Mouse (Mus musculus) bone marrow macrophage, adult 2 months (primary cell): Measurements from ENCODE around the gene Lin7c. TPM values are rescaled to one million over a fixed set of nuclear protein-coding genes. Genes with fewer than 3 reads are reported as not detected.

Experiments
- H3K27ac ChIP-seq: 2 replicates; pipeline ENCODE4 v1.5.1; 2012; ENCODE audit warnings: low read depth, low read length; ENCODE audit not compliant: insufficient read depth
- H3K4me1 ChIP-seq: 2 replicates; pipeline ENCODE4 v1.6.1; 2012; ENCODE audit warnings: low read length; ENCODE audit not compliant: control insufficient read depth, insufficient read depth
- H3K4me3 ChIP-seq: 2 replicates; pipeline ENCODE4 v1.5.1; 2012; ENCODE audit warnings: mild to moderate bottlenecking, low read length, moderate library complexity; ENCODE audit not compliant: insufficient read depth
- CTCF ChIP-seq: IDR thresholded peaks from 2 replicates; pipeline ENCODE4 v1.5.1; 2012; ENCODE audit warnings: low read depth, mild to moderate bottlenecking, low read length, moderate library complexity
- POLR2A ChIP-seq: IDR thresholded peaks from 2 replicates; pipeline ENCODE4 v1.6.1; 2012; ENCODE audit warnings: mild to moderate bottlenecking, low read depth, low read length, borderline replicate concordance
- polyA plus RNA-seq: library from polyadenylated mRNA; stranded (reverse); fragments of >200 nt; gene quantifications from 2 replicates; pipeline ENCODE4 v1.2.4, GENCODE M21; 2012; ENCODE audit not compliant: missing spikeins, insufficient read depth, insufficient read length

Gene Lin7c
- polyA plus RNA-seq, 1 experiment = 57.9 TPM

DNA sequence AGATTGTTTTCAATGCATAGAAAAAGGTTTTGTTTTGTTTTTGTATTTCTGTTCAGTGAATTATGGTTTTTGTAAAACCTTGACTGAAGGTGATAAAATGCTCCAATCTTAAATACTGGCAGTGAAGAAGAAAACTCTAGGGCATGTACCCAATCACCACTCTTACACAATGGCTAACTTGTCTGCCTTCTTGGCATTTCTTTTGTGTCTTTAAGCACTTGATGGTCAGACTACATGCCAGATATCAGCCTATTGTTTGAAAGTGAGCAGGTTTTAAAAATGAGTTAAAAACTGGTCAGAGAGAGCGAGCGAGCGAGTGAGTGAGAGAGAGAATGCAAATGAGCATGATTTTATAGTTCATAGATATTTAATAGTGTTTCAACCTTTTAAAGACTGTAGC, 33.3 kb downstream of the Lin7c start:
- H3K27ac ChIP-seq = no peak overlapping the region
- TF ChIP-seq CTCF (no peak), POLR2A (no peak)
- H3K4me3 ChIP-seq = no peak overlapping the region

DNA sequence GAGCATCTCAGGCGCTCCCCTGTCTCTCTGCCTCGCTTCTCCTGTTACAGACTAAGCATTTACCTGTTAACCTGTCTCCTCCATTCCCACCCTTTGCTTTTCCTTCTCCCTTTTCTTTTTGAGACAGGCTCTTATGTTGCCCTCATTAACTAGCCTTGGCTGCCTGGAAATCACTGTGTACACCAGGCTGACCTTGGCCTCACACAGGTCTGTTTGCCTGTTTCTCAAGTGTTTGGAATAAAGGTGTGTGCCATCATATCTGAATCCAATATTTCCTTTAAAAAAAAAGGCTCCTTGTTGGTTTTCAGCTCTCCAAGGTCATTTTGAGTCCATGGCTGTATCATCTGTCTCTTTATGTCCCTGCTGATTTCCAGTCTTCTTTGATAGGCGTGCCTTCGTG, 36.3 kb downstream of the Lin7c start:
- no peak overlapping the region for H3K27ac ChIP-seq
- TF ChIP-seq CTCF = no peak
- no peak for TF ChIP-seq POLR2A
- H3K4me3 ChIP-seq = no peak overlapping the region
- no peaks in the 10 kb centered on the region for H3K4me1 ChIP-seq

More for the DNA sequence above, 33.3 kb downstream of the Lin7c start:
- H3K4me1 ChIP-seq = peaks cover 2% of the 10 kb centered on the region; the same call in 1 of the 2 replicates

DNA sequence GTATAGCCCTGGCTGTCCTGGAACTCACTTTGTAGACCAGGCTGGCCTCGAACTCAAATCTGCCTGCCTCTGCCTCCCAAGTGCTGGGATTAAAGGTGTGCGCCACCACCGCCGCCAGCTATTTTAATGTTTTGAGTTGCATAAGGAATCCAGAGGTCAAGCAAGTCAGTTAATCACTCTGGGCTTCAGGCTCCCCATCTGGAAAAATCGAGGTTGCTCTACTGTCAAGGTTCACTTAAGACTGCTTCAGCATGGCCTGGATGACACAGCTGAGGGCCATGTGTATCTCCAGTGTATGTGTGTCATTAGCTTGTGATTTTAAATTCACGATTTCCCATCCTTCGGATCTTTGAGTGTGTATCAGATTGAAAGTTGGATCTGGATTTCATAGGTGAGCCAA, 36.8 kb downstream of the Lin7c start:
- Histone ChIP-seq H3K4me1 (peaks cover 3% of the 10 kb centered on the region; the same call in 1 of the 2 replicates), H3K4me3 (no peak overlapping the region), H3K27ac (no peak overlapping the region)
- no peak for TF ChIP-seq CTCF
- no peak for TF ChIP-seq POLR2A

DNA sequence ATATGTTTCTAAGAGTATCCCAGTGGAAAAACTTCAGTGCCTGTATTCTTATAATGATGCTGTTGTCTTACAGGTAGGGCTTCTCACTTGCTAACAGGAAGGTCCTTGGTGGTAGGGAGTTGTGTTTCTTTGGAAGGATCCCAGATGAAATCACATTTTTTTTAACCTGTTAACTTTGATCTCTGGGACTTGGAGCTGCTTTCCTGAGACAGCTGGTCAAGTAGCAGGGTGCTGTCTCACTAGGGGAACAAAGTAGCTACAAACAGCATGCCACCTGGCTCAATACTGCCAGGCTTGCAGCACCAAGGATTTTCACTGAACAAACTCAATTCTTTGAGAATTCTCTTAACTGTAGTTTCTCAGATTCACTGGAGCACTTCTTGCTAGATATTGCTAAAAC, 37.2 kb downstream of the Lin7c start:
- TF ChIP-seq POLR2A = no peak
- no peak for TF ChIP-seq CTCF
- H3K27ac ChIP-seq = no peak overlapping the region
- H3K4me1 ChIP-seq = peaks cover 6% of the 10 kb centered on the region
- H3K4me3 ChIP-seq = no peak overlapping the region

DNA sequence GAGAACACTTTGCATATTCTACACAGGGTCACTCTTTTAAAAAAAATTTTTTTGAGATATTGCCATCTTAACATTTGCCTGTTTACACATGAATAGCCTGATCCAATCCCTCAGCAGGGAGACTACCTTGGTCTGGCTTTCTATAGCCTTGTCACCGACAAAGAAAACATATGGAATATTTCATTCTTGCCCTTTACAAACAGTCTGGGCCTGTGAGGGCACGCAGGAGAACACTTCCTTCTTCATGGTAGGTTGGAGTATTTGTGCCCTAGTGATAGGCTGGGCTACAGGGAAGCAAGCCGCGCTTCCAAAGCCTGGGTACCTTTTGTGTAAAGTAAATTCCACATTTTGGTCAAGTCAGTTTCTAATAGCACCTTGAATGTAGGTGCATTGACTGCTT, 38.1 kb downstream of the Lin7c start:
- no peak for TF ChIP-seq CTCF
- TF ChIP-seq POLR2A = no peak
- Histone ChIP-seq H3K4me1 (peaks cover 6% of the 10 kb centered on the region), H3K4me3 (no peak overlapping the region), H3K27ac (no peak overlapping the region)

DNA sequence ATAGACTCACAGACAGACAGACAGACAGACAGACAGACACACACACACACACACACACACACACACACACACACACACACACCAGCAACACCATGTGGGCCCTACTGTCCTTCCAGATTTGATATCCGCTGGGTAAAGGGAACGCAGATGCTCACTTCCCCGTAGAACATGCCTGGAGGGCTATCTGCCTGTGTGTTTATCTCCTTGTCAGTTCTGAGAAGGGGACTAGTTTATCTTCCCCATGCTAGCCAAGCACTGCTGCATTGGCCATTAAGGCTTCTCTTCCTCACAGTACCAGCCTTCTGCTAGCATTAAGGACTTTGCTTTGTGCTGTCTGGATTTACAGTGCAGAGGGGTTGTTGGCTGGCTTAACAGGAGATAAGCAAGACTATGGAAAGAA, 38.6 kb downstream of the Lin7c start:
- H3K4me3 ChIP-seq = no peak overlapping the region
- H3K4me1 ChIP-seq = peaks cover 6% of the 10 kb centered on the region
- no peak for TF ChIP-seq CTCF
- TF ChIP-seq POLR2A = no peak
- no peak overlapping the region for H3K27ac ChIP-seq

DNA sequence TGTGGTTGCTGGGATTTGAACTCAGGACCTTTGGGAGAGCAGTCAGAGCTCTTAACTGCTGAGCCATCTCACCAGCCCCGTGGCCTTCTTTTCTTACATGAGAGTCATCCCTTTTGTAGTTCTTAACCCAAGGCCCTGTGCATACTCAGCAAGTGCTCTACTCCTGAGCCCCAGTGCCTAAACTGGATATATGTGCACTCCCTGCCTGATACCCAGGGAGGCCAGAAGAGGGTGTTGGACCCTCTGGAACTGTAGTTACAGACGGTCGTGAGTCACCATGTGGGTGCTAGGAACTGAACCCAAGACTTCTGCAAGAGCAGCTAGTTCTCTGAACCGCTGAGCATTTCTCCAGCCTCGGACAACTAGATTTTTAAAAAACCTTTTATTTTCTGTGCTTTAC, 39.7 kb downstream of the Lin7c start:
- Histone ChIP-seq H3K4me1 (peaks cover 6% of the 10 kb centered on the region), H3K27ac (no peak overlapping the region), H3K4me3 (no peak overlapping the region)
- TF ChIP-seq CTCF = no peak
- TF ChIP-seq POLR2A = no peak

DNA sequence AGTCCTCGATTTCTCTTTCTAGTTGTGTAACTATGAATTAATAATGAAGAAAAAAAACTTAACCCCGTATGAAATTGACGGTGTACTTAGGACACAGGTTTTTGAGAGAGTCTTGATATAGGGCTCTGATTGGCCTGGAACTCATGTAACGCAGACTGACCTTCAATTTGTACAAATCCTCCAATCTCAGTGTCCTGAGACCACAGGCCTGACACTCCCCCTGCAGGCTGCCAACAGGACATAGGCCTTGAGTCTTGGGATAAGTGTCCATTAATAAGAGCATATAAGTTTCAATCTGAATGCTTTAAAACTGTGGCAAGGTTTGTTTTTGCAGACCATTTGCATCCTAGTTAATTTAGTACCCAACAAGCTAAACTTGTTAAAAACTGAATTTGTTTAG, 40.1 kb downstream of the Lin7c start:
- TF ChIP-seq POLR2A = no peak
- Histone ChIP-seq H3K4me3 (no peak overlapping the region), H3K27ac (no peak overlapping the region), H3K4me1 (peaks cover 6% of the 10 kb centered on the region)

DNA sequence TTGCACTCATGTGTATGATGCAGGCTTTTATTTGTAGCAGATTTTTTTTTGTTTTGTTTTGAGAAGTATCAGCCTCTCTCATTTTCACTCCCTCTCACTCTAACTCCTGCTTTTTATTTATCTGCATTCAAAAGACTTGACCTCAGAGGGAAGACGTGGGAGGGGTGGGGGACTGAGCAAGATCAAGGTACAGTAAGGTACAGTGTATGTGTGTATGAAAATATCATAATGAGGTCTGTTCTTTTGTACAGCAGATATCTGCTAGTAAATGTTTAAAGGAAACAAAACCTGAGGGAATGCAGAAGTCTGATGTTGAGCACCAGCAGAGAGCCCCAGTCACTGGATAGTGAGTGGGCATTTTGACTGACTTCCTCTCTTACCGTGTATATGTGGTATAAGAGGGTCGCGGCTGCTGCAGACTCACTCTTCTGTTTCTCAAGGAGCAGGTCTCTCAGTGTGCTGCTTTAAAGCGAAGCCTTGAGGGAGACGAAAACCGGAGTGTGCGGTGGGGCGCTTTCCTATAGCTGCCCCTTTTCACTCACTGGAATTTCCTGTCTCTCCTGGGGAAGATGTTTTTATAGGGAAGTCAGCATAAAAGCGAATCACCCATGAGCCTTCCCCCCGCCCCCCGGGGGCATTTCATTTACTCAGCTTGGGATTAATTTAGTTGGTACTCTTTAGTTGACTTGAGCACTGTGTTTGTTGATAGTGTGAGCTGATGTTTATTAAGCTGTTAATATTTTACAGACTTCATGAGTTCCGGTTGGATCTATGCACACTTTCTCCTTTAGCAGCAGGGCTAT, 41.5 kb downstream of the Lin7c start:
- peaks cover 6% of the 10 kb centered on the region for H3K4me1 ChIP-seq
- TF ChIP-seq POLR2A (no peak), CTCF (no peak)
- 0 out of 2 replicates have a peak overlapping the region, but pooled peaks have one; percentile 21 for H3K4me3 ChIP-seq
- H3K27ac ChIP-seq = no peak overlapping the region

DNA sequence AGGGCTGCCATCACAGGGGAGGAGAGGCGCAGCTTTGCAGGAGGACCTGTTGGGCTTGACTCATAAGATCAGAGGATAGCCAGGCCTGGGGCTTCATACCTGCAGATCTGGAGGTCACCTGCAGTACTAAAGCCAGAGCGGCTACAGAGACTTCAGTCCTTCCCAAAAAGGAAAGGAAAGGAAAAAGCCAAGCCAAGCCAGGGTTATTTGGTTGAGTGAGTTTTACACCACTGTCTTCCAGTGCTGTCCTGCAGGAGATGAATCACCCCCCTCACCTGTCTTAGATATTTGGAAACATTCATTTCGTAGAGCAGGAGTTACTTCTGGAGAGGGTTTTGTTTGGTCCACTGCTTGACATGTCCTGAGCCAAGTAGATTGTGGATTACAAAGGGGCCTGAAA, 42.5 kb downstream of the Lin7c start:
- TF ChIP-seq CTCF = no peak
- no peak for TF ChIP-seq POLR2A
- peaks cover 6% of the 10 kb centered on the region for H3K4me1 ChIP-seq
- H3K27ac ChIP-seq = no peak overlapping the region
- H3K4me3 ChIP-seq = no peak overlapping the region
